Mouse (Mus musculus): ENCODE measurements at regions not wholly inside any gene's neighbourhood (a gene's known extent, or its start where the extent isn't known, plus 50 kb on each side); places are given as distances from the start of the nearest gene placed in this dataset.

GRCm38 (mm10) chr4:7228980-7229379, 1009.9 kb downstream of the Car8 start:
- no peak for DNase-seq (ENCODE audit: low spot score)

GRCm38 (mm10) chr4:7222922-7223321, 1015.9 kb downstream of the Car8 start:
- DNase-seq (ENCODE audit: low spot score): no peak

DNA sequence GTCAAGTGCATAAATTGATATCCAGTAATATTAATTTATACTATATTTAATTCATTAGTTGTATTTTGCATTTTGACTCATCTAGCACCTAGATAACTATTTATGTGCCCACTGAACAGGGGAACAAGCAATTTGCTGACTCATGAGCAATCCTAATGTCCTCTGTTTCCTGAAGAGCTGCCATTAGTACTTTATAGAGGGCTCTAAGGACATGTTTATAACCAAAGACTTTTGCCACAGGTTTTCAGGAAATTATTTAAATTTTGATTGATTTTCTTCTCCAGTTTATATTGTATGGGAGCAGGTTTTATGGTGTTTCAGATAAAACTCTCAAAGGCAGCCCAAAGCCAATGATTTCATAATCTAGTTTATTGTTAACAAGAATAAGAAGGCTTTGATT, 1018.4 kb downstream of the Car8 start:
- no peak for DNase-seq (ENCODE audit: low spot score)

DNA sequence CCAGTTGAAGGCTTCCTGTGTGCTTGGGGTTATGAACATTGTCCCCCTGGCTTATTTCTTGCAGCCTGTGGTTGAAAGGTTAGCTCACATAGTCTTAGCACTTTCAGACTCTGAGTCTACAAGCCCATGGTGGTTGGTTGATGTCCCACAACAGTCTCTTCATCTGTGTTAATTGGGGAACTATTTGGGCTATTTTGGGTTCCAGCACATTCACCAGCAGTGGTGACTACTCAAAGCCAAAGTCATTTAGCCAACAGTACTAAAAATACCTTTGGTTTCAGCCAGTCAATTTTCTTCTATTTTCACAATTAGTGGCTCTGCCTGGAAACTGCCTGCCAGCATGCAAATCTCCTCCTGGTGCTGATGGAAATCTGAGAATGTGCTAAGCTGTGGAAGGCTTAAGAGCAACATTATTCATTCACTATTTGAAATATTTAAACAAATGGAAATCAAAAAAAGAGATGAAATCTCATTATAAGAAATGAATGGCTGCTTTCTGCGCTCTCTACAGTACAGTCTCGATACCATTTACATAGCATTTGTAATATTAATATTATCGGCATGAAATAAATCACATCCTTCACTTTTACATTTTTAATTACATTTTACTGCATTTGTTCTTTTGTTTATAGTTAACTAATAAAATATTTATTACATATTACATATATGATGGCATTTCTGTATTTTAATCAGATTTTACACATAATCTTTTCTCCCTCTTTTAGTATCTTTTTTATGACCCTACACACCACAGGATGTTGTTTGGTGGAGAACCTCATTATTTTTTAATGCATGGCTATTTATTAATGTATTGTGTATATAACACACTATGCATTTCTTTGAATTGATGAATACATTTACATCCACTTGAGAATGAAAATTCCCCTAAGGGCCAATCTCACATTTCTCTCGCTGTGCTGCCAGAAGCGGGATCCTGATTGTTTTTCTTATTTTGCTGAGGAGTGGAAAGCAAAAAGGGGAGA, 1023.5 kb downstream of the Car8 start:
- DNase-seq (ENCODE audit: low spot score): no peak

- no peak for DNase-seq (ENCODE audit: low spot score)
These were observed 1031.9 kb downstream of the Car8 start for GRCm38 (mm10) chr4:7206987-7207386.

- no peak for DNase-seq (ENCODE audit: low spot score)
These were observed 1037.0 kb downstream of the Car8 start for GRCm38 (mm10) chr4:7201816-7202215.

DNA sequence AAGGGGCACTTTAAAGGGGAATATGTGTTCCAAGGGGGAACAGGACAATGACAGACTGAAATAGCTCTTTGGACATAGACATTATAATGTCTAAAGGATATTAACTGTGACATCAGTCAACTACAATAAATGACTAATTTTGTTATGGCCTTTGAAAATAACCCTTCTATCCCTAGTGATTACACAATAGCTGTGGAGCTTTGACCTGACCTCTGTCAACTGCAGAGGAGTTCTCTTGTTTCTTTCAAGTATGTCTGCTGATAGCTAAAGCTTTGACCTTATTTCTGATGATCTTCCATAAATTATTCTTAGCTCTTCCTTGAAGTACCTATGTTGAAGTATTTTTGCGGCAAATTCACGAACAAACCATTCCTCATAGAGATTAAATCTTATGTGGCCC, 1038.9 kb downstream of the Car8 start:
- no peak for DNase-seq (ENCODE audit: low spot score)

GRCm38 (mm10) chr4:7199052-7199451, 1039.8 kb downstream of the Car8 start:
- no peak for DNase-seq (ENCODE audit: low spot score)

- DNase-seq (ENCODE audit: low spot score): no peak
These were observed 1042.3 kb downstream of the Car8 start for GRCm38 (mm10) chr4:7196570-7196969.

GRCm38 (mm10) chr4:7195619-7196018, 1043.2 kb downstream of the Car8 start:
- DNase-seq (ENCODE audit: low spot score): no peak

DNA sequence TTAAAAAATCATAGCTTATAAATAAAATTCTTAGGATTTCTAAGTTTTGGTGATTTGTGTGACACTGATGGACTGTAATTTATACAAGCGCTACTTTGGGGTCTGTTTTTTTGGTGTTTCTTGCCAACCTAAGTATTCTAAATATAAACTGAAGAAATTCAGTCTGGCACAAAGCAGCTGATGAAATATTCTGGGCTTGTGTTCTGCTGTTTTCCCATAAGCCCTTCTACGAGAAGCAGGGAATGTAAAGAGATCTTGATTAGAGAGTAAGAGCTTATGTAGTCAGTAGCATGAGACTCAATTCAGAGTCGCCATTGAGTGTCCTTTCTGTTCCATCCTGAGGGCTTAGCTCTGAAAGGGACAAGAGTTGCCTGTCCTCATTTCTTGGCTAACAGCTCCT, 1046.9 kb downstream of the Car8 start:
- DNase-seq (ENCODE audit: low spot score): no peak

- DNase-seq (ENCODE audit: low spot score): no peak
These were observed 1047.6 kb downstream of the Car8 start for GRCm38 (mm10) chr4:7191228-7191627.

DNA sequence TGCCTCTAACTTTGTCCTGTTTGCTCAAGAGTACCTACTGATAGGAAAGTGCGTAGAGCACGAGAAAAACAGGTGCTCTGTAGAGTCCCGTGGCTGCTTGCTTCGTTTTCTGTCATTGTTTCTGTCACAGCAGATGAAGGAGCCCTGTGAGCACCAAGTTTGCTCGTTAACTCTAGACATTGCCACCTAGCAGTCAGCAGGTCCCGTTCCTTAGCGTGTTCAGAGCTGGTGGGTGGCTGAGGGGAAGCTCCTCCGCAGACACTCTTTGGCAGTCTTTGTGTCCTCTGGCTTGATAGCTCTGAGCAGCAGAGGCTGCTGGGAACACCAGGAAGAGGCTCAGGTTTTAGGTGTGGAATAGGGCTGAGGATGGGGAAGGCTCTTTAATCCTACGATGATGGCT, 1063.8 kb downstream of the Car8 start:
- DNase-seq (ENCODE audit: low spot score): no peak

DNA sequence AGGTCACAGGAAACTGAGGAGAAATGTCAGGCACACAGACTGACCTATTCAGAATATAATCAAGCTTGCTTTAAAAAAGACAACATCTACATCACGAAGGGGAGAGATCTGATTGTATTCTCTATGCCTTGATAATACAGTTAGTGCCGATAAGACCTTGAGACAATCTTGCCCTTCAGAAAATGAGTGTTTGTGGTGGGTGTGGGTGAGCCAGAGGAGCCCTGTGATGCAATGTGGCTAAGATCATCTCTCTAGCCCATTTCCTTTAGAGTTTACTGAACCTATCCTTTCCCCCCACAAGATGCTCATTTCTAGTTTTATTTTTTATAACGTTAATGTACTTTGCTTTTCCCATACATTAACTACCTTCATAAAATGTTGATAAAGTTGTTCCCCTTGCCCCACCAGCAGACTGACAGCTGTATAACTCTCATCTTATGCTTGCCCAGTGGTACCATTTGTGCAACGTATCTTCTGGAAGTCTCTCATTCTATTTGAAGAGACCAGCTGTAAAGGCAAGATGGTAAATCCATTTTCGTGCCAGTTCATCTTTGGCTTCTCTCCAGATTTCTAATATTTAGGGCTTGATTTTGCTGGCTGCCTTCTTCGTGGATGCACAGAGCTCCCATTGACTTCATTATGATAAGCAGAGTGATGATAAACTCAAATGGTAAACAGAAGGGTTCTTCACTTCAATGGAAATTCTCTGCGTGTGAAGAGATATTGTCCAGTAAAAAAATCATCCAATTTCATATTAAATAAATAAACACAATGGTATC, 1066.1 kb downstream of the Car8 start:
- no peak for DNase-seq (ENCODE audit: low spot score)

DNA sequence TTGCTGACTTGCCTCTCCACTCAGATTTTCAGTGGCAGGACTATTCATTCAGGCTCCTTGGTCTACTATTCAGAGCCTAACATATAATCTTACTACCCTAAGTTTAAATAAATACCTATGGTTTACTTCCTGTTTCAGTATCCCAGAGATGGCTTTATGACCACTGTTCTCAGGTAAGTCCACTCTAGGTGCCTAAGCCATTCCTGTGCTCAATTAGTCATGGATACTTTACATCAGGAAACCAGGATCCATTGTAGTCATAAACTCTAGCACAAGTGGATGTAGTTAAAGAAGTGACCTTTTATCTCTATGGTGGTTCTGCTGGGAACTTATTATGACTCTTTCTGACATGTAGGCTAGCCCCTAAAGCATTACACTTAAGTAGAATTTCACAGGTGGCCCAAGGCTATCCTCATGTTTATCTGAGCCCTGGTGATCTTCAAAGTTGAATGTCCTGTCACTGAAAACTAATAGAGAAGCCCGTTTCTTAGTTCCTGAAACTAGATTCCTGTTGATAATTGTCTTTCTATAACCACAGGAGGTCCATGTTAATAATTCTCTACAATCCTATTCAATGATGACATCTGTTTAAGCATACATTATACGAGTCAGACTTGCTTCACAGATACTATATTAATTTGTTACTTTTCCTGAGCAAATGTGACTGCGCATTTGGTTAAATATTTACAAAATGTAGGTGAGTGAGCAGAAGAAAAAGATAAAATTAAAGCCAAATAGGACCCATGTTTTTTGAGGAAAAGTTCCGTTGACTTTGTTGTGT, 1067.0 kb downstream of the Car8 start:
- no peak for DNase-seq (ENCODE audit: low spot score)

DNA sequence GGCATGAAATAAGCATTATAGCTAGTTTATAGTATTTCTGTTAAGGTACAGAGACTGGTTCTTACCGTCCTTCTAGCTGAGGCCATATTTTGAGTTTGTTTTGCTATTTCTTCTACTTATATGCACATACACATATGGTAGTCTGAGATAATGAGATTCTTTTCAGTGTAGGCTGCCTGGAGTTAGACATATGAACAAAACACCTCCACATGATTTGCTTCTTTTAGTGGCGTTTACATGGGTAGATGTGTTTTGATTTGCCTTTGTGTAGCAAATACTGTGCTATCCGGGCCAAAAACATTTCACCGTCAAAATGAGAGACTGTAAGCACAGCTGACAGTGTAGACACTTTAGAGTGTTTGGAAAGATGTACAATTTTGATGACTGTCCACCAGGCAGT, 1077.4 kb downstream of the Car8 start:
- DNase-seq (ENCODE audit: low spot score): no peak

GRCm38 (mm10) chr4:7157883-7158282, 1081.0 kb downstream of the Car8 start:
- no peak for DNase-seq (ENCODE audit: low spot score)

GRCm38 (mm10) chr4:7154256-7154655, 1084.6 kb downstream of the Car8 start:
- DNase-seq (ENCODE audit: low spot score): no peak

DNA sequence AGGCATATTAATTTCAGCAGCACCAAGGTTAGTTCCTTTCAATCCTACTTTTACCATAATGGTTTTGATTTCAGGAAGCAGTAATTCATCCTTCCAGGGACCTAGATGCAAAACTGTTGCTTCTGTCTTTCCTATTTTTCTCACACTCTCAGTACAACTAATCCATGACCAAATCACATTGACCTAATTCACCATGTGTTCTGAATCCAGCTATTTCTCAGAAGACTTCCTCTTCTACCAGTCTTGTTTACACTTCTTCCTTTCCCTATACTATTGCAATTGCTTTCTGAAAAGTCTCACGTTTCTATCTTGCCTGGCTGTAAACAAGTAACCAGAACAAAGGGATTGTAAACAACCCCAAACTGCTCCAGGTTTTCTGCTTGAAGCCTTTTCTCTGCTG, 1085.0 kb downstream of the Car8 start:
- DNase-seq (ENCODE audit: low spot score): no peak

GRCm38 (mm10) chr4:7145756-7146155, 1093.1 kb downstream of the Car8 start:
- DNase-seq (ENCODE audit: low spot score): no peak

GRCm38 (mm10) chr4:7144215-7144614, 1094.6 kb downstream of the Car8 start:
- no peak for DNase-seq (ENCODE audit: low spot score)

DNA sequence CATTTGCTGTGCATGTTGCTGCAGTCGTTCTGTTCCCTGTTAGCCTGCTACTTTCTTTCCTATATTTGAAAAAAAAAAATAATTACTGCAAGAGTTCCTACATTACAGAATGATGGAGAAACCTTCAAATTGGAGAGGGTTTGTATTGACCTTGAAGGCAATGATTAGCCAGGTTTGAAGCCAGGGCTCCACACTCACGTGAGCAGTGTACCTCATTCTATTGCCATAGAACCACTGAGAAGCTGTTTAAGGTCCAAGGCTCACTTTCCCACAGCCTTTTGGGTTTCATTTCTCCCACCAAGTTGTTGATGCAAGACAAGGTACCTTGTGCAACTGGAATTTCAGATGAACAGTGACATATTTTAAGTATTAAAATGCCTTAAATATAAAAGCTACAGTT, 1095.2 kb downstream of the Car8 start:
- DNase-seq (ENCODE audit: low spot score): no peak
